Mouse (Mus musculus) embryonic facial prominence, embryonic 11.5 days (tissue): Measurements from ENCODE around the gene Tada2a. TPM values are rescaled to one million over a fixed set of nuclear protein-coding genes. Genes with fewer than 3 reads are reported as not detected.

Experiments
- ATAC-seq: fragments of 200-750 bp; cut with Nextera tagmentation; replicated peaks from 2 replicates; pipeline ENCODE4 v1.8.0; 2017; ENCODE audit warnings: low read depth; ENCODE audit not compliant: insufficient number of reproducible peaks, low FRiP score, low TSS enrichment
- DNase-seq: peaks from one replicate; pipeline ENCODE4 v3.0.0-alpha.2; 2015; ENCODE audit warnings: low spot score
- H3K27ac ChIP-seq: fragments of 300-500 bp; sonication (generic); replicated peaks from 2 replicates; pipeline ENCODE4 v1.5.1; 2014; ENCODE audit warnings: mild to moderate bottlenecking, low read depth, low read length, control low read depth
- H3K27me3 ChIP-seq: fragments of 300-500 bp; sonication (generic); 2 replicates; pipeline ENCODE4 v1.6.1; 2014; ENCODE audit warnings: mild to moderate bottlenecking, low read length, moderate library complexity, mixed read lengths; ENCODE audit not compliant: control insufficient read depth, insufficient read depth
- H3K36me3 ChIP-seq: fragments of 300-500 bp; sonication (generic); replicated peaks from 2 replicates; pipeline ENCODE4 v1.6.1; 2014; ENCODE audit warnings: low read depth, mild to moderate bottlenecking, low read length, moderate library complexity, mixed read lengths; ENCODE audit not compliant: control insufficient read depth, insufficient read depth
- H3K4me1 ChIP-seq: fragments of 300-500 bp; sonication (generic); 2 replicates; pipeline ENCODE4 v1.6.1; 2014; ENCODE audit warnings: low read length, mixed read lengths; ENCODE audit not compliant: control insufficient read depth, insufficient read depth
- H3K4me2 ChIP-seq: fragments of 300-500 bp; sonication (generic); 2 replicates; pipeline ENCODE4 v1.6.1; 2014; ENCODE audit warnings: low read depth, mild to moderate bottlenecking, control low read depth, low read length, moderate library complexity
- H3K4me3 ChIP-seq: fragments of 300-500 bp; sonication (generic); 2 replicates; pipeline ENCODE4 v1.5.1; 2014; ENCODE audit warnings: low read depth, low read length, control low read depth
- H3K9ac ChIP-seq: fragments of 300-500 bp; sonication (generic); replicated peaks from 2 replicates; pipeline ENCODE4 v1.6.1; 2014; ENCODE audit warnings: mild to moderate bottlenecking, control low read depth, low read length
- H3K9me3 ChIP-seq: fragments of 300-500 bp; sonication (generic); replicated peaks from 2 replicates; pipeline ENCODE4 v1.6.1; 2016; ENCODE audit warnings: mild to moderate bottlenecking, low read length, inconsistent platforms, mixed read lengths; ENCODE audit not compliant: control insufficient read depth
- WGBS: fragments of 180-500 bp; shearing (Covaris S2); extraction: QIAGEN DNeasy Blood & Tissue Kit; methylation state at CpG from one replicate; pipeline ENCODE4 v1.1.7; 2014; 5-methylcytosine and 5-hydroxymethylcytosine counted together
- polyA plus RNA-seq: library from polyadenylated mRNA; unstranded; fragments of >200 nt; fragmentation: Nextera tagmentation; extraction: Ambion mirVana; gene quantifications from 2 replicates; pipeline ENCODE4 v1.2.1, GENCODE M21; 2014

Gene Tada2a
- polyA plus RNA-seq, 1 experiment from 2014 or later: 36.5 TPM

- no peak overlapping the region for H3K9ac ChIP-seq
- no peaks in the 10 kb centered on the region for H3K9me3 ChIP-seq
- H3K4me2 ChIP-seq: no peak overlapping the region
- H3K4me3 ChIP-seq: no peak overlapping the region
- no peaks in the 10 kb centered on the region for H3K4me1 ChIP-seq
- ATAC-seq: no peak
- H3K27ac ChIP-seq: no peak overlapping the region
- H3K27me3 ChIP-seq: no peaks in the 10 kb centered on the region
- no peaks in the 10 kb centered on the region; the same call in none of the 2 replicates for H3K36me3 ChIP-seq
- no peak for DNase-seq
These were observed 28.2 kb downstream of the Tada2a start for GRCm38 (mm10) chr11:84101182-84101581.

- no peak overlapping the region for H3K27ac ChIP-seq
- no peaks in the 10 kb centered on the region for H3K4me1 ChIP-seq
- ATAC-seq: no peak
- no peak overlapping the region for H3K4me2 ChIP-seq
- 81% methylated on average over 5 of the region's 5 CpGs for WGBS
- H3K36me3 ChIP-seq: no peaks in the 10 kb centered on the region; the same call in none of the 2 replicates
- H3K9ac ChIP-seq: no peak overlapping the region
- no peak overlapping the region for H3K4me3 ChIP-seq
- no peaks in the 10 kb centered on the region for H3K27me3 ChIP-seq
- no peaks in the 10 kb centered on the region for H3K9me3 ChIP-seq
- no peak for DNase-seq
These were observed 32.0 kb downstream of the Tada2a start for GRCm38 (mm10) chr11:84097251-84097998.

- H3K9ac ChIP-seq: no peak overlapping the region
- H3K4me3 ChIP-seq: no peak overlapping the region
- DNase-seq (no peak), ATAC-seq (no peak)
- H3K4me1 ChIP-seq: no peaks in the 10 kb centered on the region
- H3K9me3 ChIP-seq: no peaks in the 10 kb centered on the region
- no peaks in the 10 kb centered on the region; the same call in 1 of the 2 replicates for H3K36me3 ChIP-seq
- H3K27ac ChIP-seq: no peak overlapping the region
- no peaks in the 10 kb centered on the region for H3K27me3 ChIP-seq
- no peak overlapping the region for H3K4me2 ChIP-seq
- 93% methylated on average over 4 of the region's 4 CpGs for WGBS
These were observed 34.3 kb downstream of the Tada2a start for GRCm38 (mm10) chr11:84095084-84095483.

- Histone ChIP-seq H3K9me3 (no peaks in the 10 kb centered on the region), H3K27me3 (no peaks in the 10 kb centered on the region), H3K4me2 (no peak overlapping the region), H3K4me3 (no peak overlapping the region), H3K36me3 (no peaks in the 10 kb centered on the region; the same call in 1 of the 2 replicates), H3K9ac (no peak overlapping the region), H3K4me1 (no peaks in the 10 kb centered on the region), H3K27ac (no peak overlapping the region)
- ATAC-seq (no peak), DNase-seq (no peak)
- 92% methylated on average over 8 of the region's 8 CpGs for WGBS
These were observed 38.8 kb downstream of the Tada2a start for GRCm38 (mm10) chr11:84090572-84090971.

GRCm38 (mm10) chr11:84081901-84082300 lies 47.5 kb downstream of the Tada2a start:
- H3K27ac ChIP-seq: no peak overlapping the region
- DNase-seq (no peak), ATAC-seq (no peak)
- no peak overlapping the region for H3K9ac ChIP-seq
- H3K36me3 ChIP-seq: no peaks in the 10 kb centered on the region; the same call in 1 of the 2 replicates
- no peak overlapping the region for H3K4me2 ChIP-seq
- H3K27me3 ChIP-seq: no peaks in the 10 kb centered on the region
- H3K4me3 ChIP-seq: no peak overlapping the region
- 96% methylated on average over 5 of the region's 5 CpGs for WGBS
- H3K4me1 ChIP-seq: no peaks in the 10 kb centered on the region
- no peaks in the 10 kb centered on the region for H3K9me3 ChIP-seq

- no peak for DNase-seq
- WGBS: 88% methylated on average over 3 of the region's 3 CpGs
- Histone ChIP-seq H3K4me2 (no peak overlapping the region), H3K36me3 (no peaks in the 10 kb centered on the region; the same call in 1 of the 2 replicates), H3K4me1 (no peaks in the 10 kb centered on the region), H3K9me3 (no peaks in the 10 kb centered on the region), H3K4me3 (no peak overlapping the region), H3K9ac (no peak overlapping the region), H3K27me3 (no peaks in the 10 kb centered on the region), H3K27ac (no peak overlapping the region)
- no peak for ATAC-seq
These were observed 49.1 kb downstream of the Tada2a start for GRCm38 (mm10) chr11:84080327-84080726.

GRCm38 (mm10) chr11:84079887-84080286 lies 49.5 kb downstream of the Tada2a start:
- Histone ChIP-seq H3K4me3 (no peak overlapping the region), H3K9ac (no peak overlapping the region), H3K27me3 (no peaks in the 10 kb centered on the region), H3K4me1 (no peaks in the 10 kb centered on the region), H3K4me2 (no peak overlapping the region), H3K9me3 (no peaks in the 10 kb centered on the region), H3K27ac (no peak overlapping the region), H3K36me3 (no peaks in the 10 kb centered on the region; the same call in 1 of the 2 replicates)
- DNase-seq: no peak
- ATAC-seq: no peak
- WGBS: 82% methylated on average over 4 of the region's 4 CpGs

GRCm38 (mm10) chr11:84079361-84079760 lies 50.0 kb downstream of the Tada2a start:
- Histone ChIP-seq H3K9ac (no peak overlapping the region), H3K4me3 (no peak overlapping the region), H3K4me1 (no peaks in the 10 kb centered on the region), H3K27me3 (no peaks in the 10 kb centered on the region), H3K36me3 (no peaks in the 10 kb centered on the region; the same call in 1 of the 2 replicates), H3K4me2 (no peak overlapping the region), H3K9me3 (no peaks in the 10 kb centered on the region), H3K27ac (no peak overlapping the region)
- 93% methylated on average over 11 of the region's 11 CpGs for WGBS
- ATAC-seq (no peak), DNase-seq (no peak)
